Mouse (Mus musculus) lung, adult 2 months (tissue): ENCODE measurements around the gene Scn8a.

Source experiments
- CTCF ChIP-seq: fragments of 200-500 bp; IDR thresholded peaks from 2 replicates; pipeline ENCODE4 v1.5.1; 2011; ENCODE audit warnings: mild to moderate bottlenecking, low read length, control low read depth; ENCODE audit not compliant: insufficient read depth
- POLR2A ChIP-seq: fragments of 200-500 bp; IDR thresholded peaks from 2 replicates; pipeline ENCODE4 v1.6.1; 2011; ENCODE audit warnings: low read depth, mild to moderate bottlenecking, control low read depth, low read length, borderline replicate concordance; ENCODE audit errors: extremely low read depth

- no peak for TF ChIP-seq CTCF
- no peak for TF ChIP-seq POLR2A
These were observed 83.2 kb downstream of the Scn8a start for GRCm38 (mm10) chr15:100952854-100953253.
